Mouse (Mus musculus) liver, adult 2 months (tissue): Measurements from ENCODE around the gene Treh.

ENCODE experiments used
- CTCF ChIP-seq: fragments of 200-500 bp; IDR thresholded peaks from 2 replicates; pipeline ENCODE4 v1.5.1; 2011; ENCODE audit warnings: low read depth, low read length, control low read depth
- POLR2A ChIP-seq: fragments of 200-500 bp; IDR thresholded peaks from 2 replicates; pipeline ENCODE4 v1.6.1; 2011; ENCODE audit warnings: low read length, control low read depth; ENCODE audit not compliant: insufficient read depth; ENCODE audit errors: extremely low read depth

DNA sequence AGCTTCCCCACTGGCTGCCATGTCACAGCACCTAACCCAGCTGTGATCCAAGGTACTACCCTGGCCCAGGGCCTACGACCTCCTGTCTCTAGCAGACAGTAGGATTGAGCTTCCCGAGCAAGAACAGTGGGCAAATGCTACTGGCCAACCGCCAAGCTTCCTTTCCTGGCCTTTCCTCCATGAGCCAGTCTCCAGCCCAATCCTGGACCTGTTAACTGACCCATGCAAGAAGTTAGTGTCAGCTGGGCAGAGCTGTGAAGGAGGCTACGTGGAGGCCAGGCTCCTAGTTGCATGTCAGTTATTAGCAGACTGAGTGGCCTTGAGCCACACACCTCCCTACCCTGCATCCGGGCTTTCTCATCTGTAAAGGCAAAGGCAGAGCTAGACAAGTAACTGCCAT lies 26.7 kb downstream of the Treh start:
- TF ChIP-seq CTCF (no peak), POLR2A (no peak)
